Mouse (Mus musculus): ENCODE data around the gene Ildr1.

- TF ChIP-seq CTCF (IDR thresholded peaks at IDR 0.05; ENCODE audit: low read depth): no peak
- no peak for TF ChIP-seq EP300 (IDR thresholded peaks at IDR 0.05; ENCODE audit: low read depth)
Observed at GRCm38 (mm10) chr16:36655910-36656309, 37.9 kb upstream of the Ildr1 start.

All from liver, embryonic 14.5 days (tissue).